Mouse (Mus musculus) naive thymus-derived CD4-positive, alpha-beta T cell, adult 5 months (primary cell): ENCODE measurements around the gene Lce1b. TPM values are rescaled to one million over a fixed set of nuclear protein-coding genes. Genes with fewer than 3 reads are reported as not detected.

Experiments
- polyA plus RNA-seq: library from polyadenylated mRNA; unstranded; fragments of 100-300 nt; shearing (Covaris generic); gene quantifications from one replicate; pipeline ENCODE4 v1.2.1, GENCODE M21; 2017

The Lce1b gene
- not detected for polyA plus RNA-seq

DNA sequence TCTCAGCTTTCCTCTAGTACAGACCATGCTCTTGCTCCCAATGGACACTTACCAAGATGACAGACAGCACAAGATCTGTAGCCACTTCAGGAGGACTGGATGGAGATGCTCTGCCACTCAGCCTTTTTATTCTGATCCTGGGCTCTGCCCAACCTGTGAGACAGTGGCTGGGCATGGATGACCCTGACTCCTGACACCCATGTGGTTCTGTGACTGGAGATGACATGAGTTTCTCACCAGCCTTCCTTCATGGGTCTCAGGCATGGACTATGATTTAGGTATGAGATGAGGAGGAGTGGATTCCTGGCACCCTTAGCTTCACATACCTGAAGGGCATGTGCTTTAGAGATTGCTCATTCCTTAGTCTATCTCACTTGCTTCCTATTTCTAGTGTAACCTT, at the start of gene Lce1b:
Lce1b (minus strand) TSS at position 101 of the 400 bp plus-strand sequence.

DNA sequence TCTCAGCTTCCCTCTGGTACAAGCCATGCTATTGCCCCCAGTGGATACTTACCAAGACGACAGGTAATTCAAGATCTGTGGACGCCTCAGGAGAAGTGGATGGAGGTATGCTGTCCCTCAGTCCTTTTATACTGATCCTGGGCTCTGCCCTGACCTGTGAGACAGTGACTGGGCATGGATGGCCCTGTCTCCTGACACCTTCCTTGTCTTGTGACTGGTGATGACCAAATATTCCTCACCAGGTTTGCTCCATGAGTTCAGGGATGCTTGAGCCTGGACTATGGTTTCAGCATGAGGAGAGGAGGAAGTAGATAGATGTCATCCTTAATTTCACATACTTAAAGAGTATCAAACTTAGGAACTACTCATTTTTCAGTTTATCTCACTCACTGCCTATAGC, 30.4 kb upstream of the Lce1b start, which contains the start of gene Lce1d:
Lce1d (minus strand) TSS at position 101 of the 400 bp plus-strand sequence.

DNA sequence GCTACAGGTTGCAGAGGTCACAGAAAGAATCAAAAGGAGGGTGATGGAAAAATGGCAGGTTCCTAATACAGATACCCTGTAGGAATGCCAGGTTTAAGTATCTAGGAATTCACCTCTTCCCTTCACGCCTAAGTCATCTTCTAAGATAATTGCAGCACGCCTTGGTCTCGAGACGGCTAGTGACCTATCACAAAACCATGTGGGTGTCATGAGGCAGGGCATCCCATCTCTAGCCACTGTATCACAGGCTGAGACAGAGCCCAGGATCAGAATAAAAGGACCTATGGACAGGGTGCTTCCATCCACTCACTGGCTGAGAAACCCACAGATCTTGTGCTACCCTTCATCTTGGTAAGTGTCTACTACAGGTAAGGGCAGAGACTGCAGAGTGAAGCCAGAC, 22.2 kb upstream of the Lce1b start, which contains the start of gene Lce1c:
Lce1c (plus strand) TSS at position 301 of the 400 bp plus-strand sequence.

DNA sequence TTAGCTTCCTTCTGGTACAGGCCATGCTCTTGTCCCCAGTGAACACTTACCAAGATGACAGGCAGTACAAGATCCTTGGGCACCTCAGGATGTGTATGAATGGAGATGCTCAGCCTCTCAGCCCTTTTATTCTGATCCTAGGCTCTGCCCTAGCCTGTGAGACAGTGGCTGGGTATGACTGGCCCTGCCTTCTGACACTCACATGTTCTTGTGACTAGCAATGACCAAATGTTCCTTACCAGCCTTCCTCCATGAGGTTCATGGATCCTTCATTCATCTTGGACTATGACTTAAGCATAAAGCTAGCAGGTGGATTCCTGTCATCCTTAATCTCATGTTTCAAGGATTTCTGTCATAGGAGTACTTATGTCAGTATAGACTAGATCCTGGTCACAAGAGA, 13.5 kb upstream of the Lce1b start, which contains the start of gene Lce1a2:
Lce1a2 (minus strand) TSS at position 101 of the 400 bp plus-strand sequence.

GRCm38 (mm10) chr3:92648207-92648606, 8.5 kb downstream of the Lce1b start, which contains the start of gene Lce1a1:
Gene Lce1a1 (minus strand): TSS chr3:92648307.

GRCm38 (mm10) chr3:92621560-92621959, 35.2 kb downstream of the Lce1b start, which contains the start of gene Lce6a:
Gene Lce6a (minus strand): TSS chr3:92621660.

GRCm38 (mm10) chr3:92607392-92607791, 49.3 kb downstream of the Lce1b start, which contains the start of gene 2210017I01Rik:
Gene 2210017I01Rik (minus strand): TSS chr3:92607492.

Other genes starting within 250 kb of the Lce1b start
- gene Sprr2i, start 248.9 kb downstream of the Lce1b start, polyA plus RNA-seq: not detected
- not detected for gene Sprr2j-ps, start 238.8 kb downstream of the Lce1b start, polyA plus RNA-seq
- gene Gm9774, start 227.5 kb downstream of the Lce1b start, polyA plus RNA-seq: 14.5 TPM
- gene Sprr2k, start 224.3 kb downstream of the Lce1b start, polyA plus RNA-seq: not detected
- gene Sprr1b, start 218.1 kb downstream of the Lce1b start, polyA plus RNA-seq: not detected
- gene Sprr3, start 198.2 kb downstream of the Lce1b start, polyA plus RNA-seq: not detected
- not detected for gene Sprr1a, start 171.0 kb downstream of the Lce1b start, polyA plus RNA-seq
- gene Sprr4, start 156.4 kb downstream of the Lce1b start, polyA plus RNA-seq: not detected
- gene 2310046K23Rik, start 122.4 kb downstream of the Lce1b start, polyA plus RNA-seq: not detected
- gene Ivl, start 83.2 kb downstream of the Lce1b start, polyA plus RNA-seq: not detected
- gene Smcp, start 67.9 kb downstream of the Lce1b start, polyA plus RNA-seq: not detected
- gene 2210017I01Rik, start 49.4 kb downstream of the Lce1b start, polyA plus RNA-seq: not detected
- not detected for gene Lce6a, start 35.3 kb downstream of the Lce1b start, polyA plus RNA-seq
- gene Lce1a1, start 8.6 kb downstream of the Lce1b start, polyA plus RNA-seq: not detected
- gene Lce1a2, start 13.4 kb upstream of the Lce1b start, polyA plus RNA-seq: not detected
- gene Lce1c, start 22.3 kb upstream of the Lce1b start, polyA plus RNA-seq: not detected
- gene Lce1d, start 30.3 kb upstream of the Lce1b start, polyA plus RNA-seq: not detected
- gene Lce1e, start 52.1 kb upstream of the Lce1b start, polyA plus RNA-seq: not detected
- gene Lce1f, start 63.4 kb upstream of the Lce1b start, polyA plus RNA-seq: not detected
- not detected for gene Gm38119, start 82.2 kb upstream of the Lce1b start, polyA plus RNA-seq
- gene Lce1g, start 95.4 kb upstream of the Lce1b start, polyA plus RNA-seq: not detected
- not detected for gene Lce1h, start 108.1 kb upstream of the Lce1b start, polyA plus RNA-seq
- gene Lce1i, start 122.0 kb upstream of the Lce1b start, polyA plus RNA-seq: not detected
- gene Lce1j, start 133.6 kb upstream of the Lce1b start, polyA plus RNA-seq: not detected
- not detected for gene Lce1k, start 151.0 kb upstream of the Lce1b start, polyA plus RNA-seq
- not detected for gene Kprp, start 170.3 kb upstream of the Lce1b start, polyA plus RNA-seq
- not detected for gene Lce1l, start 194.4 kb upstream of the Lce1b start, polyA plus RNA-seq
- gene 2310050C09Rik, start 213.3 kb upstream of the Lce1b start, polyA plus RNA-seq: not detected